Mouse (Mus musculus) testis, adult 2 months (tissue): ENCODE results near the gene Grik5. TPM values are rescaled to one million over a fixed set of nuclear protein-coding genes. Genes with fewer than 3 reads are reported as not detected.

Experiments
- H3K27ac ChIP-seq: fragments of 200-500 bp; 2 replicates; pipeline ENCODE4 v1.5.1; 2012; ENCODE audit warnings: low read depth, low read length; ENCODE audit not compliant: control insufficient read depth, insufficient read depth
- H3K27me3 ChIP-seq: fragments of 200-500 bp; 2 replicates; pipeline ENCODE4 v1.6.1; 2012; ENCODE audit warnings: mild to moderate bottlenecking, low read length, moderate library complexity; ENCODE audit not compliant: control insufficient read depth, insufficient read depth
- H3K36me3 ChIP-seq: fragments of 200-500 bp; 2 replicates; pipeline ENCODE4 v1.6.1; 2012; ENCODE audit warnings: mild to moderate bottlenecking, low read length; ENCODE audit not compliant: control insufficient read depth, insufficient read depth
- H3K4me1 ChIP-seq: fragments of 200-500 bp; 2 replicates; pipeline ENCODE4 v1.6.1; 2012; ENCODE audit warnings: low read length; ENCODE audit not compliant: control insufficient read depth, insufficient read depth
- H3K4me3 ChIP-seq: fragments of 200-500 bp; 2 replicates; pipeline ENCODE4 v1.5.1; 2012; ENCODE audit warnings: low read depth, mild to moderate bottlenecking, low read length, moderate library complexity, mixed read lengths; ENCODE audit not compliant: control insufficient read depth
- CTCF ChIP-seq: fragments of 200-500 bp; IDR thresholded peaks from 2 replicates; pipeline ENCODE4 v1.5.1; 2012; ENCODE audit warnings: low read depth, mild to moderate bottlenecking, inconsistent platforms, low read length, moderate library complexity; ENCODE audit not compliant: control insufficient read depth, insufficient read depth, insufficient replicate concordance
- POLR2A ChIP-seq: fragments of 200-500 bp; IDR thresholded peaks from 2 replicates; pipeline ENCODE4 v1.6.1; 2012; ENCODE audit warnings: low read depth, mild to moderate bottlenecking, inconsistent platforms, low read length, moderate library complexity; ENCODE audit not compliant: control insufficient read depth
- polyA plus RNA-seq: library from polyadenylated mRNA; depleted of rRNA; stranded (reverse); fragments of >200 nt; gene quantifications from 2 replicates; pipeline ENCODE4 v1.2.3, GENCODE M21; 2012

The Grik5 gene
- polyA plus RNA-seq, 1 experiment: 83.7 TPM

DNA sequence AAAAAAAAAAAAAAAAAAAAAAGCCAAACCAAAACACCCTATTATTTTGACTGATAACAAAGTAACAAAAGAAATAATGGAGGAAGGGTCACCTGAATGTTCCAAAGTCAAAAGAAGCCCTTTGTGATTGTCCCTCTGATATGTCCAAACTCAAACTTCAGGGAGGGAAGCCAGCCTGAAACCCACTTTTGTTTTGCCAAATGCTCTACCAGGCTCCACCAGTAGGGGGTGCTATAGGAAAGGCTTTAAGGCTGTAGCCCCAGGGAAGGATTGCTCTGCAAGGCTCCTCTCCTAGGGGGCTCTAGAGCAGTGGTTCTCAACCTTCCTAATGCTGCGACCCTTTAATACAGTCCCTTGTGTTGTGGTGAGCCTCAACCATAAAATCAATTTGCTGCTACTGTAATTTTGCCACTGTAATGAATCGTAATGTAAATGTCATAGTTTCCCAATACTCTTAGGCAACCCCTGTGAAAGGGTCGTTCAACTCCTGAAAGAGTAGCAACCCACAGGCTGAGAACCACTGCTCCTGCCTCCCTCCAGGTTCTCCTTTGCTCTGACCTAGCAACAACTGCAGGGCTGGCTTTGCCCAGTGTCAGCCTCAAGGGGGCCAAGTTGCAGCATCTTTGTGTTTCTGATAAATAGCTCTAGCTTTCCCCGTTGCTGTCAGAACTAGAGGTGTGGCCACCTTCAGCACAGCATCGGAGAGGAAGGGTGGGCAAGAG is 42.0 kb downstream of the Grik5 start:
- Histone ChIP-seq H3K27me3 (no peaks in the 10 kb centered on the region), H3K36me3 (no peaks in the 10 kb centered on the region; the same call in 1 of the 2 replicates), H3K4me3 (no peak overlapping the region), H3K27ac (no peak overlapping the region), H3K4me1 (no peaks in the 10 kb centered on the region)
- TF ChIP-seq CTCF (peak; percentile 61), POLR2A (no peak)

DNA sequence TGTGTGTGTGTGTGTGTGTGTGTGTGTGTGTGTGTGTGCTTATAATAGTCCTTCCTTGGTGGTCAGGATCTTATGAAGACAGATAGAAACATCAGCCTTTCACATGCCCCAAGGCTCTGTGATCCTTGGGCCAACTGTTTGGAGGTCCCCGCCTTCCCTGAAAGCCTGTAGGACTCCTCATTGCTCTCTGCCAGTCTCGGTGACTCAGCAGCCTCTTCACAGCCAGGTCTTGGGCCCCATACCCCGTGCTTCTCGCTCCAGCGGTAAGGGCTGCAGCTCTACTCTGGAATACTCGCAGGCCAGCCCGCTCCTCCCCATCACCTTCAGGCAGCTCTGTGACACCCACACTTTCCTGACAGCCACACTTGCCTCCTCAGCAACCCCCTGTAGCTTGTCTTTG is 45.7 kb downstream of the Grik5 start:
- H3K27ac ChIP-seq: no peak overlapping the region
- no peak for TF ChIP-seq POLR2A
- TF ChIP-seq CTCF: no peak

DNA sequence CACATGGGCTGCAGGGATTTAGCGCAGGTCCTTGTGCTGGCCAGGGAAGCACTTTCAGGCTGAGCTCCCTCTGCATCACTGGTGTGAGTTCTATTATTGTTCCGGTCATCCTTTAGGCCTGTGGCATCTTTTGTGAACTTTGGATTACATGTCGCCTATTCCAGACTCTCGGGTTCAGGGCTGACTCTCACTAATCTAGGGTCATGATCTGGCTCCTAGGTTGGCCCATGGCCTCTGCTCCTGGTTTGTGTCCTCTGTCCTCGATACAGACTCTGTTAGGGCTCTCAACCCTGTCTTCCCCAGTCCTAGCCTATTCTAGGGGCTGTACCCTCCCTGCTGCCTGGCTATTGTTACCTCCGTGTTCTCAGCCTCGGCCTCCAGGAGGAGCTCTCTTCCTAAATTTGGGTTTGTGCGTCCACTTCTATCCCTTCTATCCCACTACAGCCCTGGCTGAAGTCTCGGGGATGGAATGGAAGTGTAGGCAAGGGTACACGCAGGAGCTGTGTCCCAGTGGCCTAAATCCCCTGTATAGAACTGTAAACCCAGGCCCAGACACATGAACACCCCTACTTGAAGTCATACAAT is 46.2 kb downstream of the Grik5 start:
- TF ChIP-seq POLR2A: no peak
- Histone ChIP-seq H3K4me3 (no peak overlapping the region), H3K27ac (no peak overlapping the region), H3K27me3 (no peaks in the 10 kb centered on the region), H3K4me1 (no peaks in the 10 kb centered on the region), H3K36me3 (no peaks in the 10 kb centered on the region)

More for the DNA sequence above, 45.7 kb downstream of the Grik5 start:
- no peak overlapping the region for H3K4me3 ChIP-seq
- H3K27me3 ChIP-seq: no peaks in the 10 kb centered on the region
- no peaks in the 10 kb centered on the region for H3K36me3 ChIP-seq
- H3K4me1 ChIP-seq: no peaks in the 10 kb centered on the region

DNA sequence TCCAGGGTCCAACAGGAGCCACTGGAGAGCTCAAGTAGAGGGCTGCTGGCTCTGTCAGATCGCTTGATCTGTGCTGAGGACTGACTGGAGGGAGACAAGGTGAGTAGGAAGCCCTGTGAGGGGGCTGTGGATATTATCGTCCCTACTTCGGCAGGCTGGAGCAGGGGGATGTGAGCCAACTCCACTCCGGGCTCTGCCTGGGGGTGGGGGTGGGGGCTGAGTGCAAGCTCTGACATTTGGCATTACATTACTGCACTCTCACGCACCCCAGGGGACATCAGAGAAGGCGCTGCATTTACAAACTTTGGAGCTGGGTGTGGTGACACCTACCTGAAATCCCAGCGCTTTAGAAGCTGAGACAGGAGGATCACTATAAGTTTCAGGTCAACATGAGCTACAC is 60.6 kb downstream of the Grik5 start:
- TF ChIP-seq POLR2A (no peak), CTCF (no peak)
- Histone ChIP-seq H3K4me3 (no peak overlapping the region), H3K27me3 (no peaks in the 10 kb centered on the region), H3K36me3 (no peaks in the 10 kb centered on the region), H3K27ac (no peak overlapping the region), H3K4me1 (peaks cover 22% of the 10 kb centered on the region)

DNA sequence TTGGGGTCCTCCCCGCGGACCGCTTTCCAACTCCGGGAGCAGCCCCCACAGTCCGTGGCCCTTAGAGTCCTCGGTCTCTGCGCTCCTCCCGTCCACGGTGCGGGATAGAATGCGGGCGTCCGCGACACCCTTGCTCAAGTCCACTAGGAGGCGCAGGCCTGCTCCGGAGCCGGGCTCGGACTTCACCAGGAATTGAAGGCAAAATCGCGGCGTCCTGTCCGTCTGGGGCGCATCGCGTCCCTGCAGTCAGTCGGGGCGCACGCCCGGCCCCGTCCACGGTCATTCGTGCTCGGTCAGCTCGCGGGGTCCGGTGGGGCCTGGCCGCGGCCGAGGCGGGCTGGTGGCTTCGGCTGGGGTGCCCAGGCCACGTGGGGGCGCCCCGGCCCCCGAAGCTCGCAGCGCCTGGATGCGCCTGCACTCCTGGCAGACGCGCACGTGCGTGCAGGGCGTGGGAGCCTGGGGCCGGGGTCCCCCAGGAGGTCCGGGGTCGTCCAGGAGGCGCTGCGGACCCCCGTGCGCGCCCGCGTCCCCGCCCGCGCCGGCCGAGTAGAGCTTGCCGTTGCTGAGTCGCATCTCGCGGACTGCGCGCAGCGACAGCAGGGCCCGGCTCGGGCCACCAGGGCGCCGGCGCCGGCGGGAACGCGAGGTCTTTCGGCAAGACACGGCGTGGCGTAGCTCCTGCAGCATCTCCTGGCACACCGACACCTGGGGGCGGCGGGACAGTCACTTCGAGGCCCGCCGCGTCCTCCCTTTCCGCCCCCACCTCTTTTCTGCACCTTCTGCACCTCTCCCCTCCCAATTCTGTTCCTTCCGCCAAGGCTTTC is 61.8 kb downstream of the Grik5 start:
- H3K36me3 ChIP-seq: no peaks in the 10 kb centered on the region
- H3K27ac ChIP-seq: no peak overlapping the region
- H3K27me3 ChIP-seq: no peaks in the 10 kb centered on the region; the same call in 1 of the 2 replicates
- H3K4me3 ChIP-seq: peak overlapping the region; percentile 21; the same call in 1 of the 2 replicates
- H3K4me1 ChIP-seq: peaks cover 27% of the 10 kb centered on the region
- TF ChIP-seq POLR2A (no peak), CTCF (peak; percentile 23; the same call in 1 of the 2 replicates)

DNA sequence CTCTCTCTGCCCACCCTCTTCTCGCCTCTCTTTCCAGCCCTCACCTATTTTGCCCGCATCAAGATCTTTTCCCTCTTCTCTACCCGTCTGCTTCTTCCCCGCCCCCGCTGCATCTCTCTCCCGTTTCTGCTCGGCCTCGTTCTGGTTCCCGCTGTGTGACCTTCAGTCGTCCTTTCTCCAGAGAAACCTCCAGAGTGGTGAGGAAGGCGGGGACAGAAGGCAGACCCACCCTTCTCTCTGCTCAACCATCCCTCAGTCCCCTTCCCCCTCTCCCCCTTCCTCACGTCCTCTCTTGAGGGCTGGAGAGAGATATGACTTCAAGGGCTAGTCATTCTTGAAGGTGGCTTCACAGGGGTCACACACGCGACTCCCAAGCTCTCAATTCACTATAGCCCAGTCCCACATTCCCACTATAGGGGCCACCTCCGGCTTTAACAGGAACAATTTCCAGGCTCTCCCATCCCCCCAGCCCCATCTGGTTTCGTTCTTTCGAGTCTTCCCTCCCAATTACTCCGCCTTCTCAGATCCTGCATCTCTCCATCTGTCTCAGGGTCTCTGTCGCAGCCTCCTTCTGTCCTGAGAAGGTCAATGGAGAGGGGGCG is 62.9 kb downstream of the Grik5 start:
- peaks cover 29% of the 10 kb centered on the region for H3K4me1 ChIP-seq
- H3K27ac ChIP-seq: no peak overlapping the region
- no peak overlapping the region for H3K4me3 ChIP-seq
- no peaks in the 10 kb centered on the region for H3K36me3 ChIP-seq
- H3K27me3 ChIP-seq: no peaks in the 10 kb centered on the region; the same call in 1 of the 2 replicates
- no peak for TF ChIP-seq CTCF
- TF ChIP-seq POLR2A: no peak

DNA sequence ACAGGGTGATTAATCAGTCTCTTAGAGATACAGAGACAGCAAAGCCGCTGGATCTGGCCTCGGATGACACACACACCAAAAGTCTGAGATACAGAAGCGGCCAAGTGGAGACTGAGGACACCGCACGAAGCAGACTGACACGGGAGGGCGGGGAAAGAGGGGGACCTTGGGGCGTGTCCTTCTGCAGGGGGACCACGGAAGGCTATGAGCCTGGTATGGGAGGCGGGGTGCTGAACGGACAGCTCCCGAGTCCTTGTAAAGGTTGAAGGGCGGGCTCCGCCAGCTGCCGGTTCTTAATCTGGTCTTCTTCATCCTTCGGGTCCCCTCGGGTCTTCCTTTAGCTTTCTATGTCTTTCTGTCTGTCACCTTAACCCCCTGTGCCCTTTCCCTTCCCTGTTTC is 63.5 kb downstream of the Grik5 start:
- TF ChIP-seq POLR2A (no peak), CTCF (no peak)
- peaks cover 29% of the 10 kb centered on the region for H3K4me1 ChIP-seq
- no peak overlapping the region for H3K27ac ChIP-seq
- no peaks in the 10 kb centered on the region for H3K36me3 ChIP-seq
- no peak overlapping the region for H3K4me3 ChIP-seq
- no peaks in the 10 kb centered on the region; the same call in 1 of the 2 replicates for H3K27me3 ChIP-seq
